Mouse (Mus musculus) 416B (cell line): Measurements from ENCODE around the gene Tefm.
"Not testable (repeated sequence)": the region's sequence is repeated elsewhere in the genome, so short reads cannot be mapped to it uniquely, and the experiment has no call there.

Experiments
- DNase-seq: peaks from one replicate; pipeline ENCODE4 v3.0.0; 2011; ENCODE audit warnings: low read depth

The Tefm gene

GRCm38 (mm10) chr11:80156841-80157240 lies 14.9 kb upstream of the Tefm start:
- DNase-seq, result peak; percentile 44

- DNase-seq, result no peak
Measured at GRCm38 (mm10) chr11:80155961-80156360, 14.0 kb upstream of the Tefm start.

- DNase-seq, result no peak
Measured at GRCm38 (mm10) chr11:80155541-80155940, 13.6 kb upstream of the Tefm start.

- no peak for DNase-seq
Measured at GRCm38 (mm10) chr11:80154501-80154900, 12.5 kb upstream of the Tefm start.

GRCm38 (mm10) chr11:80153857-80154495 lies 12.0 kb upstream of the Tefm start, which contains the start of gene Adap2:
TSS of gene Adap2 (plus strand) at chr11:80154105.
- DNase-seq, result no peak

GRCm38 (mm10) chr11:80152376-80152775 lies 10.4 kb upstream of the Tefm start:
- DNase-seq, result no peak

GRCm38 (mm10) chr11:80151541-80151940 lies 9.6 kb upstream of the Tefm start:
- peak; percentile 61 for DNase-seq

- DNase-seq, result peak; percentile 34
Measured at GRCm38 (mm10) chr11:80150566-80150965, 8.6 kb upstream of the Tefm start.

GRCm38 (mm10) chr11:80149412-80150023 lies 7.5 kb upstream of the Tefm start:
- DNase-seq, result no peak

- not testable (repeated sequence) for DNase-seq
Measured at GRCm38 (mm10) chr11:80148974-80149373, 7.0 kb upstream of the Tefm start.

GRCm38 (mm10) chr11:80148313-80148712 lies 6.3 kb upstream of the Tefm start:
- no peak for DNase-seq

- DNase-seq, result peak; percentile 68
Measured at GRCm38 (mm10) chr11:80147748-80148147, 5.8 kb upstream of the Tefm start.

- peak; percentile 77 for DNase-seq
Measured at GRCm38 (mm10) chr11:80145787-80146275, 3.9 kb upstream of the Tefm start.

- no peak for DNase-seq
Measured at GRCm38 (mm10) chr11:80142872-80143271, 897 bp upstream of the Tefm start.

- DNase-seq, result no peak
Measured at GRCm38 (mm10) chr11:80137773-80138172, 4.2 kb downstream of the Tefm start.

- DNase-seq, result peak; percentile 17
Measured at GRCm38 (mm10) chr11:80136786-80137185, 5.2 kb downstream of the Tefm start.

GRCm38 (mm10) chr11:80135954-80136683 lies 5.9 kb downstream of the Tefm start:
- DNase-seq, result no peak

- no peak for DNase-seq
Measured at GRCm38 (mm10) chr11:80134744-80135143, 7.2 kb downstream of the Tefm start.

- DNase-seq, result no peak
Measured at GRCm38 (mm10) chr11:80132050-80132449, 9.9 kb downstream of the Tefm start.

GRCm38 (mm10) chr11:80116411-80116810 lies 25.6 kb downstream of the Tefm start:
- DNase-seq, result no peak

- DNase-seq, result no peak
Measured at GRCm38 (mm10) chr11:80104407-80104806, 37.6 kb downstream of the Tefm start.

- DNase-seq, result no peak
Measured at GRCm38 (mm10) chr11:80101298-80101697, 40.7 kb downstream of the Tefm start.
